Mouse (Mus musculus) 3T3-L1 (cell line): ENCODE results near the gene Uqcrc2.

ENCODE experiments used
- DNase-seq: peaks from one replicate; pipeline ENCODE4 v3.0.0-alpha.2; 2015; ENCODE audit warnings: low read depth, low spot score

The Uqcrc2 gene

GRCm38 (mm10) chr7:120685227-120685626 is 50.3 kb downstream of the Uqcrc2 start:
- DNase-seq = no peak

- peak; percentile 9 for DNase-seq
These were observed 55.7 kb downstream of the Uqcrc2 start for GRCm38 (mm10) chr7:120690634-120691033.

GRCm38 (mm10) chr7:120693831-120694375 is 58.9 kb downstream of the Uqcrc2 start:
- DNase-seq = no peak

GRCm38 (mm10) chr7:120695196-120695595 is 60.2 kb downstream of the Uqcrc2 start:
- no peak for DNase-seq

GRCm38 (mm10) chr7:120695641-120696040 is 60.7 kb downstream of the Uqcrc2 start:
- DNase-seq = no peak

- no peak for DNase-seq
These were observed 61.4 kb downstream of the Uqcrc2 start for GRCm38 (mm10) chr7:120696331-120696730.

- no peak for DNase-seq
These were observed 64.6 kb downstream of the Uqcrc2 start for GRCm38 (mm10) chr7:120699586-120699985.

GRCm38 (mm10) chr7:120703888-120704287 is 68.9 kb downstream of the Uqcrc2 start:
- DNase-seq = no peak
